Mouse (Mus musculus) liver, postnatal 0 days (tissue): ENCODE measurements around the gene Npas4.
"Not testable (repeated sequence)": the region's sequence is repeated elsewhere in the genome, so short reads cannot be mapped to it uniquely, and the experiment has no call there.

Experiments
- CTCF ChIP-seq: sonication (generic); IDR thresholded peaks from 2 replicates; pipeline ENCODE4 v1.5.1; 2016; ENCODE audit warnings: antibody characterized with exemption, low read depth
- EP300 ChIP-seq: IDR thresholded peaks from 2 replicates; pipeline ENCODE4 v1.6.1; 2016; ENCODE audit warnings: antibody characterized with exemption, low read depth, mild to moderate bottlenecking

DNA sequence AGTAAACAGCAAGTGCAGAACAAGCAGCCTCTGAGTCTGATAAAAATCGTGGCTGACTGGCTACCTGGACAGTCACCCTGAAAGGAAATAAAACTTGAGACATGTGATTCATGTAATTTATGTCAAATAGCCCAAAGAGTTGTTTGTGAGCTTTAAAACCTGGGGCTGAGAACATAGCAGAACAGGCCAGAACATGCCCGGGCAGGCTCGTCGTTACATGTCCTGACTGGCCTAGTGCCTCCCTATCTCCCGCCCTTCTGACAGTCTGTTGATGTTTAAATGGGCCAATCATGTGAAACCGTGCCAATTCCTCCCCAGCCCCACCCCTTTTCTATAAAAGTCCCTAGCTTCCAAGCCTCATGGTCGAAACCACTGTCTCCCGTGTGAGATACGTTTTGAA, 41.5 kb downstream of the Npas4 start:
- not testable (repeated sequence) for TF ChIP-seq CTCF, EP300
